11 mouse cellular contexts compared by ENCODE assay signal in genomic region chr19:22657251-22657650, GRCm38 (mm10).
A peak's percentile ranks its signal among the peaks of the same experiment; 100 is the strongest.
DNase-seq lines count a peak whose midpoint lies in the region; ATAC-seq and TF ChIP-seq lines count a peak whose summit lies in the region.
"Had no signal": no experiment of that assay in that cellular context is flagged by ENCODE, and none has a peak within 500 bp of the region (broad histone marks: within the 10 kb centered on the region; RNA-seq: fewer than 3 reads in every experiment).

No protein-coding gene starts in this region.

- H3K4me1 ChIP-seq in cerebellum, adult 2 months (ENCODE audit: control insufficient read depth, insufficient read depth, low read length): peaks cover 22% of the 10 kb centered on the region; the same call in 1 of the 2 replicates
- H3K4me1 ChIP-seq in embryonic facial prominence, embryonic 11.5 days (ENCODE audit: control insufficient read depth, insufficient read depth, low read length): no peaks in the 10 kb centered on the region
- peaks cover 23% of the 10 kb centered on the region for H3K4me1 ChIP-seq in hindbrain, embryonic 10.5 days (replicated peaks)
- peaks cover 9% of the 10 kb centered on the region for H3K4me1 ChIP-seq in midbrain, embryonic 14.5 days (ENCODE audit: control insufficient read depth, insufficient read depth, low read length)
- H3K4me1 ChIP-seq in limb, embryonic 10.5 days: peaks cover 5% of the 10 kb centered on the region; the same call in 1 of the 2 replicates
- no peaks in the 10 kb centered on the region for H3K4me1 ChIP-seq in stomach, postnatal 0 days (replicated peaks; ENCODE audit: control insufficient read depth, insufficient read depth)

- no peak overlapping the region for H3K4me2 ChIP-seq in embryonic facial prominence, embryonic 11.5 days (ENCODE audit: low read depth, low read length)
- peak overlapping the region; percentile 23 for H3K4me2 ChIP-seq in midbrain, embryonic 14.5 days (ENCODE audit: low read length)
- no peak overlapping the region for H3K4me2 ChIP-seq in stomach, postnatal 0 days (replicated peaks; ENCODE audit: low read depth)
- H3K4me2 ChIP-seq: limb, embryonic 13.5 days; lung, embryonic 15.5 days had no signal

- ATAC-seq in embryonic facial prominence, embryonic 11.5 days (replicated peaks; ENCODE audit: insufficient number of reproducible peaks, low FRiP score, low TSS enrichment, low read depth): no peak
- ATAC-seq in midbrain, embryonic 14.5 days (ENCODE audit: low FRiP score, low TSS enrichment): no peak
- no peak for ATAC-seq in stomach, postnatal 0 days (ENCODE audit: low FRiP score, low TSS enrichment)
- no peak for ATAC-seq in inflammation-experienced regulatory T-cells, adult 6 months

- TF ChIP-seq EP300 in stomach, postnatal 0 days (optimal IDR thresholded peaks at IDR 0.05): no peak

- no peak overlapping the region for H3K9ac ChIP-seq in embryonic facial prominence, embryonic 11.5 days (replicated peaks; ENCODE audit: low read length)
- H3K9ac ChIP-seq in midbrain, embryonic 14.5 days (replicated peaks; ENCODE audit: low read length): 0 out of 2 replicates have a peak overlapping the region, but pooled peaks have one; percentile 9
- no peak overlapping the region for H3K9ac ChIP-seq in stomach, postnatal 0 days (ENCODE audit: low read length)
- H3K9ac ChIP-seq: limb, embryonic 13.5 days; lung, embryonic 15.5 days had no signal

- TF ChIP-seq POLR2A in cerebellum, adult 2 months (IDR thresholded peaks at IDR 0.05; ENCODE audit: borderline replicate concordance, insufficient read depth, low read length): no peak

- peak overlapping the region; percentile 58 for H3K27ac ChIP-seq in cerebellum, adult 2 months (ENCODE audit: insufficient read depth, low read length)
- no peak overlapping the region for H3K27ac ChIP-seq in embryonic facial prominence, embryonic 11.5 days (replicated peaks; ENCODE audit: low read depth, low read length)
- peak overlapping the region; percentile 82 for H3K27ac ChIP-seq in hindbrain, embryonic 10.5 days
- 0 out of 2 replicates have a peak overlapping the region, but pooled peaks have one; percentile 1 for H3K27ac ChIP-seq in midbrain, embryonic 14.5 days (replicated peaks; ENCODE audit: low read depth, low read length)
- H3K27ac ChIP-seq in limb, embryonic 10.5 days: no peak overlapping the region
- H3K27ac ChIP-seq in stomach, postnatal 0 days (replicated peaks): no peak overlapping the region
- H3K27ac ChIP-seq: limb, embryonic 13.5 days; lung, embryonic 15.5 days had no signal

- WGBS in cerebellum, adult 2 months: 59% methylated on average over 4 of the region's 4 CpGs
- WGBS in embryonic facial prominence, embryonic 11.5 days: 25% methylated on average over 4 of the region's 4 CpGs
- 26% methylated on average over 4 of the region's 4 CpGs for WGBS in hindbrain, embryonic 10.5 days
- 15% methylated on average over 4 of the region's 4 CpGs for WGBS in midbrain, embryonic 14.5 days
- WGBS in limb, embryonic 10.5 days: 38% methylated on average over 4 of the region's 4 CpGs
- WGBS in stomach, postnatal 0 days: 65% methylated on average over 4 of the region's 4 CpGs

- TF ChIP-seq CTCF in cerebellum, adult 2 months (IDR thresholded peaks at IDR 0.05; ENCODE audit: borderline replicate concordance, insufficient read depth, low read depth, low read length): no peak
- no peak for TF ChIP-seq CTCF in stomach, postnatal 0 days (IDR thresholded peaks at IDR 0.05; ENCODE audit: low read depth)

- no peaks in the 10 kb centered on the region for H3K9me3 ChIP-seq in embryonic facial prominence, embryonic 11.5 days (replicated peaks; ENCODE audit: control insufficient read depth, low read length)
- H3K9me3 ChIP-seq in hindbrain, embryonic 10.5 days: no peaks in the 10 kb centered on the region
- H3K9me3 ChIP-seq in midbrain, embryonic 14.5 days (ENCODE audit: control insufficient read depth, low read length): no peaks in the 10 kb centered on the region
- H3K9me3 ChIP-seq in limb, embryonic 10.5 days (replicated peaks): no peaks in the 10 kb centered on the region
- H3K9me3 ChIP-seq in stomach, postnatal 0 days (ENCODE audit: control insufficient read depth, low read length): no peaks in the 10 kb centered on the region
- H3K9me3 ChIP-seq: limb, embryonic 13.5 days; lung, embryonic 15.5 days had no signal

- H3K27me3 ChIP-seq in cerebellum, adult 2 months (ENCODE audit: control insufficient read depth, insufficient read depth, low read length): peaks cover 1% of the 10 kb centered on the region; the same call in 1 of the 2 replicates
- no peaks in the 10 kb centered on the region for H3K27me3 ChIP-seq in embryonic facial prominence, embryonic 11.5 days (ENCODE audit: control insufficient read depth, insufficient read depth, low read length)
- no peaks in the 10 kb centered on the region for H3K27me3 ChIP-seq in hindbrain, embryonic 10.5 days (ENCODE audit: insufficient read depth, poor library complexity, severe bottlenecking)
- no peaks in the 10 kb centered on the region for H3K27me3 ChIP-seq in midbrain, embryonic 14.5 days (ENCODE audit: control insufficient read depth, insufficient read depth, low read length)
- H3K27me3 ChIP-seq in limb, embryonic 10.5 days (ENCODE audit: low read depth, poor library complexity, severe bottlenecking): no peaks in the 10 kb centered on the region
- no peaks in the 10 kb centered on the region for H3K27me3 ChIP-seq in stomach, postnatal 0 days (ENCODE audit: control insufficient read depth, insufficient read depth, low read length)
- H3K27me3 ChIP-seq: limb, embryonic 13.5 days; lung, embryonic 15.5 days had no signal

- no peak overlapping the region for H3K4me3 ChIP-seq in cerebellum, adult 2 months (replicated peaks; ENCODE audit: insufficient read depth, low read depth, low read length)
- H3K4me3 ChIP-seq in embryonic facial prominence, embryonic 11.5 days (ENCODE audit: low read depth, low read length): no peak overlapping the region
- no peak overlapping the region for H3K4me3 ChIP-seq in hindbrain, embryonic 10.5 days
- H3K4me3 ChIP-seq in midbrain, embryonic 14.5 days (replicated peaks; ENCODE audit: low read depth, low read length): no peak overlapping the region
- no peak overlapping the region for H3K4me3 ChIP-seq in limb, embryonic 10.5 days
- H3K4me3 ChIP-seq in stomach, postnatal 0 days (ENCODE audit: low read depth, low read length): no peak overlapping the region
- H3K4me3 ChIP-seq: limb, embryonic 13.5 days; lung, embryonic 15.5 days had no signal

- no peaks in the 10 kb centered on the region for H3K36me3 ChIP-seq in embryonic facial prominence, embryonic 11.5 days (replicated peaks; ENCODE audit: control insufficient read depth, insufficient read depth, low read depth, low read length)
- no peaks in the 10 kb centered on the region for H3K36me3 ChIP-seq in hindbrain, embryonic 10.5 days
- H3K36me3 ChIP-seq in midbrain, embryonic 14.5 days (ENCODE audit: control insufficient read depth, insufficient read depth, low read length): no peaks in the 10 kb centered on the region
- no peaks in the 10 kb centered on the region for H3K36me3 ChIP-seq in limb, embryonic 10.5 days
- H3K36me3 ChIP-seq in stomach, postnatal 0 days (ENCODE audit: control insufficient read depth, insufficient read depth, low read length): no peaks in the 10 kb centered on the region
- H3K36me3 ChIP-seq: limb, embryonic 13.5 days; lung, embryonic 15.5 days had no signal

- no peak for DNase-seq in cerebellum, adult 2 months
- DNase-seq in cerebellum, postnatal 10 days: no peak
- peak; percentile 4 for DNase-seq in embryonic facial prominence, embryonic 11.5 days (ENCODE audit: low spot score)
- peak; percentile 16 for DNase-seq in hindbrain, embryonic 10.5 days (ENCODE audit: low spot score)
- no peak for DNase-seq in midbrain, embryonic 14.5 days
- DNase-seq in limb, embryonic 10.5 days (ENCODE audit: low spot score): no peak
- DNase-seq in stomach, postnatal 0 days (ENCODE audit: low spot score): no peak
- DNase-seq: cerebellum, adult 9-11 months had no signal

Comparison
In these comparisons a context has a peak if more than half of its experiments do, and no peak if none do; other contexts are left out.
1. DNase-seq: peak in embryonic facial prominence, embryonic 11.5 days (single experiment) and hindbrain, embryonic 10.5 days (single experiment); none in cerebellum, adult 2 months (0 of 2), cerebellum, postnatal 10 days (0 of 2), midbrain, embryonic 14.5 days (single experiment), limb, embryonic 10.5 days (single experiment) and stomach, postnatal 0 days (single experiment).
2. H3K27ac ChIP-seq: peak in cerebellum, adult 2 months (single experiment), hindbrain, embryonic 10.5 days (single experiment) and midbrain, embryonic 14.5 days (single experiment); none in embryonic facial prominence, embryonic 11.5 days (single experiment), limb, embryonic 10.5 days (single experiment) and stomach, postnatal 0 days (single experiment).